Mouse (Mus musculus): ENCODE measurements around the gene Vps45. TPM values are rescaled to one million over a fixed set of nuclear protein-coding genes. Genes with fewer than 3 reads are reported as not detected.

The Vps45 gene
- polyA plus RNA-seq, 1 experiment, result 14.2 TPM

GRCm38 (mm10) chr3:95993881-95994280, 64.4 kb downstream of the Vps45 start:
- Histone ChIP-seq H3K9ac (ENCODE audit: low read depth, poor library complexity, severe bottlenecking) (no peak overlapping the region), H3K4me1 (ENCODE audit: control insufficient read depth, insufficient read depth, low read length) (no peaks in the 10 kb centered on the region), H3K27me3 (ENCODE audit: control insufficient read depth, insufficient read depth, low read length, poor library complexity, severe bottlenecking) (peaks cover 7% of the 10 kb centered on the region), H3K9me3 (replicated peaks; ENCODE audit: control insufficient read depth, insufficient read depth, low read length, poor library complexity, severe bottlenecking) (no peaks in the 10 kb centered on the region), H3K36me3 (ENCODE audit: control insufficient read depth, insufficient read depth, low read length, poor library complexity, severe bottlenecking) (no peaks in the 10 kb centered on the region), H3K4me3 (ENCODE audit: low read depth, low read length) (no peak overlapping the region), H3K27ac (ENCODE audit: insufficient read depth, low read length) (no peak overlapping the region)
- TF ChIP-seq CTCF (IDR thresholded peaks at IDR 0.05; ENCODE audit: low read depth, low read length), result no peak
- no peak for TF ChIP-seq EP300 (IDR thresholded peaks at IDR 0.05; ENCODE audit: insufficient read depth, low read depth, low read length)
- TF ChIP-seq POLR2A (IDR thresholded peaks at IDR 0.05; ENCODE audit: insufficient read depth, low read length), result no peak

- no peak overlapping the region for H3K27ac ChIP-seq (ENCODE audit: insufficient read depth, low read length)
- peaks cover 3% of the 10 kb centered on the region for H3K4me1 ChIP-seq (ENCODE audit: control insufficient read depth, insufficient read depth, low read length)
- peaks cover 7% of the 10 kb centered on the region for H3K27me3 ChIP-seq (ENCODE audit: control insufficient read depth, insufficient read depth, low read length, poor library complexity, severe bottlenecking)
- H3K4me3 ChIP-seq (ENCODE audit: low read depth, low read length), result no peak overlapping the region
- H3K9me3 ChIP-seq (replicated peaks; ENCODE audit: control insufficient read depth, insufficient read depth, low read length, poor library complexity, severe bottlenecking), result no peaks in the 10 kb centered on the region
- no peaks in the 10 kb centered on the region for H3K36me3 ChIP-seq (ENCODE audit: control insufficient read depth, insufficient read depth, low read length, poor library complexity, severe bottlenecking)
- TF ChIP-seq EP300 (IDR thresholded peaks at IDR 0.05; ENCODE audit: insufficient read depth, low read depth, low read length), result no peak
- TF ChIP-seq POLR2A (IDR thresholded peaks at IDR 0.05; ENCODE audit: insufficient read depth, low read length), result no peak
- no peak for TF ChIP-seq CTCF (IDR thresholded peaks at IDR 0.05; ENCODE audit: low read depth, low read length)
- H3K9ac ChIP-seq (ENCODE audit: low read depth, poor library complexity, severe bottlenecking), result no peak overlapping the region
Observed at GRCm38 (mm10) chr3:95992990-95993603, 65.2 kb downstream of the Vps45 start.

GRCm38 (mm10) chr3:95990413-95990941, 67.8 kb downstream of the Vps45 start:
- Histone ChIP-seq H3K36me3 (ENCODE audit: control insufficient read depth, insufficient read depth, low read length, poor library complexity, severe bottlenecking) (no peaks in the 10 kb centered on the region), H3K4me3 (ENCODE audit: low read depth, low read length) (no peak overlapping the region), H3K4me1 (ENCODE audit: control insufficient read depth, insufficient read depth, low read length) (peaks cover 3% of the 10 kb centered on the region), H3K9ac (ENCODE audit: low read depth, poor library complexity, severe bottlenecking) (no peak overlapping the region), H3K27me3 (ENCODE audit: control insufficient read depth, insufficient read depth, low read length, poor library complexity, severe bottlenecking) (peaks cover 4% of the 10 kb centered on the region; the same call in 1 of the 2 replicates), H3K27ac (ENCODE audit: insufficient read depth, low read length) (no peak overlapping the region), H3K9me3 (replicated peaks; ENCODE audit: control insufficient read depth, insufficient read depth, low read length, poor library complexity, severe bottlenecking) (no peaks in the 10 kb centered on the region)
- TF ChIP-seq POLR2A (IDR thresholded peaks at IDR 0.05; ENCODE audit: insufficient read depth, low read length) (no peak), EP300 (IDR thresholded peaks at IDR 0.05; ENCODE audit: insufficient read depth, low read depth, low read length) (no peak), CTCF (IDR thresholded peaks at IDR 0.05; ENCODE audit: low read depth, low read length) (no peak)

- Histone ChIP-seq H3K9me3 (replicated peaks; ENCODE audit: control insufficient read depth, insufficient read depth, low read length, poor library complexity, severe bottlenecking) (no peaks in the 10 kb centered on the region), H3K9ac (ENCODE audit: low read depth, poor library complexity, severe bottlenecking) (peak overlapping the region; percentile 13; the same call in 1 of the 2 replicates), H3K27ac (ENCODE audit: insufficient read depth, low read length) (no peak overlapping the region), H3K27me3 (ENCODE audit: control insufficient read depth, insufficient read depth, low read length, poor library complexity, severe bottlenecking) (no peaks in the 10 kb centered on the region), H3K36me3 (ENCODE audit: control insufficient read depth, insufficient read depth, low read length, poor library complexity, severe bottlenecking) (no peaks in the 10 kb centered on the region), H3K4me3 (ENCODE audit: low read depth, low read length) (peak overlapping the region; percentile 27), H3K4me1 (ENCODE audit: control insufficient read depth, insufficient read depth, low read length) (peaks cover 3% of the 10 kb centered on the region)
- no peak for TF ChIP-seq EP300 (IDR thresholded peaks at IDR 0.05; ENCODE audit: insufficient read depth, low read depth, low read length)
- no peak for TF ChIP-seq CTCF (IDR thresholded peaks at IDR 0.05; ENCODE audit: low read depth, low read length)
- TF ChIP-seq POLR2A (IDR thresholded peaks at IDR 0.05; ENCODE audit: insufficient read depth, low read length), result no peak
Observed at GRCm38 (mm10) chr3:95988969-95989368, 69.3 kb downstream of the Vps45 start.

- Histone ChIP-seq H3K27me3 (ENCODE audit: control insufficient read depth, insufficient read depth, low read length, poor library complexity, severe bottlenecking) (no peaks in the 10 kb centered on the region), H3K36me3 (ENCODE audit: control insufficient read depth, insufficient read depth, low read length, poor library complexity, severe bottlenecking) (no peaks in the 10 kb centered on the region), H3K4me1 (ENCODE audit: control insufficient read depth, insufficient read depth, low read length) (peaks cover 3% of the 10 kb centered on the region), H3K27ac (ENCODE audit: insufficient read depth, low read length) (no peak overlapping the region), H3K9me3 (replicated peaks; ENCODE audit: control insufficient read depth, insufficient read depth, low read length, poor library complexity, severe bottlenecking) (no peaks in the 10 kb centered on the region), H3K4me3 (ENCODE audit: low read depth, low read length) (no peak overlapping the region), H3K9ac (ENCODE audit: low read depth, poor library complexity, severe bottlenecking) (no peak overlapping the region)
- no peak for TF ChIP-seq CTCF (IDR thresholded peaks at IDR 0.05; ENCODE audit: low read depth, low read length)
- no peak for TF ChIP-seq POLR2A (IDR thresholded peaks at IDR 0.05; ENCODE audit: insufficient read depth, low read length)
- TF ChIP-seq EP300 (IDR thresholded peaks at IDR 0.05; ENCODE audit: insufficient read depth, low read depth, low read length), result no peak
Observed at GRCm38 (mm10) chr3:95988138-95988537, 70.1 kb downstream of the Vps45 start.

GRCm38 (mm10) chr3:95987386-95988110, 70.7 kb downstream of the Vps45 start:
- no peaks in the 10 kb centered on the region for H3K27me3 ChIP-seq (ENCODE audit: control insufficient read depth, insufficient read depth, low read length, poor library complexity, severe bottlenecking)
- no peak overlapping the region for H3K27ac ChIP-seq (ENCODE audit: insufficient read depth, low read length)
- TF ChIP-seq EP300 (IDR thresholded peaks at IDR 0.05; ENCODE audit: insufficient read depth, low read depth, low read length) (no peak), CTCF (IDR thresholded peaks at IDR 0.05; ENCODE audit: low read depth, low read length) (no peak)
- no peak overlapping the region for H3K9ac ChIP-seq (ENCODE audit: low read depth, poor library complexity, severe bottlenecking)
- no peaks in the 10 kb centered on the region for H3K9me3 ChIP-seq (replicated peaks; ENCODE audit: control insufficient read depth, insufficient read depth, low read length, poor library complexity, severe bottlenecking)
- H3K4me3 ChIP-seq (ENCODE audit: low read depth, low read length), result no peak overlapping the region
- H3K4me1 ChIP-seq (ENCODE audit: control insufficient read depth, insufficient read depth, low read length), result peaks cover 3% of the 10 kb centered on the region
- no peaks in the 10 kb centered on the region for H3K36me3 ChIP-seq (ENCODE audit: control insufficient read depth, insufficient read depth, low read length, poor library complexity, severe bottlenecking)

All from ES-Bruce4 (cell line).